Mouse (Mus musculus): ENCODE results near the gene Ppbp. TPM values are rescaled to one million over a fixed set of nuclear protein-coding genes. Genes with fewer than 3 reads are reported as not detected.

Ppbp gene
- polyA plus RNA-seq (2012; rRNA removed), result 1.2 and 1.5 TPM in 2 replicates

GRCm38 (mm10) chr5:90768218-90768617 lies at the start of gene Ppbp:
Gene Ppbp (plus strand): TSS chr5:90768518.
- 48% methylated on average over 3 of the region's 3 CpGs for whole genome bisulfite sequencing
- no peaks in the 10 kb centered on the region for H3K27me3 ChIP-seq (replicated peaks; ENCODE audit: control insufficient read depth, insufficient read depth, low read length)
- no peaks in the 10 kb centered on the region for H3K36me3 ChIP-seq (ENCODE audit: control insufficient read depth, insufficient read depth, low read length)
- H3K4me3 ChIP-seq (ENCODE audit: insufficient read depth, low read depth, low read length), result no peak within 1 kb of the TSS
- H3K27ac ChIP-seq (ENCODE audit: insufficient read depth, low read depth, low read length), result no peak within 1 kb of the TSS
- DNase-seq, result no peak
- no peaks in the 10 kb centered on the region for H3K4me1 ChIP-seq (ENCODE audit: control insufficient read depth, insufficient read depth, low read length)
- no peak for TF ChIP-seq CTCF (conservative IDR thresholded peaks at IDR 0.05; ENCODE audit: insufficient read depth, insufficient read length, low read depth, low read length)
- TF ChIP-seq POLR2A (IDR thresholded peaks at IDR 0.05; ENCODE audit: low read depth, low read length), result no peak

DNA sequence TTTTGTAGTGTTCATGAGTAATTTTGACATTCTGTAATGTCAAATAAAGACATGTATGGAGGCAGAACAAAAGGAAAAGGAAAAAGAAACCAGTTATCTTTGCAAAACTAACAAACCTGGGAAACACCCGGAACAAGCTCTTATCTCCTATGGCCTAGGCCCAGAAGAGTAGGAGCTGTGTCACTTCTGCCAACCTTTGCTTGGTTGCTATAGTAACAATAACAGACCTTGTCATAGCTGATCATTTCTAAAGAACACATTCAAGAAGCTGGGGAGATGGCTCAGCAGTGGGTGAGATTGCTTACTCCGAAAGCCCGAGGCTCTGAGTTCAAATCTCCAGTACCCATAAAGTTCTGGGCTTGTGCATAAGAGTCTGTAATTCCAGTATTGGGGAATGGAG lies 45.7 kb upstream of the Ppbp start:
- no peak for DNase-seq
- no peaks in the 10 kb centered on the region for H3K27me3 ChIP-seq (replicated peaks; ENCODE audit: control insufficient read depth, insufficient read depth, low read length)
- H3K4me1 ChIP-seq (ENCODE audit: control insufficient read depth, insufficient read depth, low read length), result no peaks in the 10 kb centered on the region
- no peak overlapping the region for H3K4me3 ChIP-seq (ENCODE audit: insufficient read depth, low read depth, low read length)
- 95% methylated on average over 3 of the region's 3 CpGs for WGBS
- no peak for TF ChIP-seq POLR2A (IDR thresholded peaks at IDR 0.05; ENCODE audit: low read depth, low read length)
- TF ChIP-seq CTCF (conservative IDR thresholded peaks at IDR 0.05; ENCODE audit: insufficient read depth, insufficient read length, low read depth, low read length), result no peak
- H3K36me3 ChIP-seq (ENCODE audit: control insufficient read depth, insufficient read depth, low read length), result no peaks in the 10 kb centered on the region
- no peak overlapping the region for H3K27ac ChIP-seq (ENCODE audit: insufficient read depth, low read depth, low read length)

DNA sequence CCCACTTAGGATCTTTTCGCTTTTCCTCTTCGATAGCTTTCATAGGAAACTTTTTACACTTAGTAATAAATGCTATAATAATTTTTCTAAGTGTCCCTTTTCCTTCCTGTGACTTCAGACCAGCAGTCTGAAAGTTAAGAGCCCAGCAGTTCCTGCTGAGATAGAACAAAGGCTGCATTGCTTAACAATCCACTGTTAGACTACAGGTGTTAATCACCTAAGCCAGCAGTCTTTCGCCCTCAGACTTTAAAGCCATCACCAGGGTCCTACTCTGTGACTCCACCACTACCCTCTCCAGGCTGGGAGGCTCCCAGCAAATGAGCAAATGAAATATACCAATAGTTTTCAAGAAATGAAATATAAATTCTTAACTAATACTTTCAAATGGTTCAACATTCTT lies 40.1 kb upstream of the Ppbp start:
- no peak for TF ChIP-seq POLR2A (IDR thresholded peaks at IDR 0.05; ENCODE audit: low read depth, low read length)
- TF ChIP-seq CTCF (conservative IDR thresholded peaks at IDR 0.05; ENCODE audit: insufficient read depth, insufficient read length, low read depth, low read length), result no peak
- no peaks in the 10 kb centered on the region for H3K36me3 ChIP-seq (ENCODE audit: control insufficient read depth, insufficient read depth, low read length)
- DNase-seq, result no peak
- H3K27me3 ChIP-seq (replicated peaks; ENCODE audit: control insufficient read depth, insufficient read depth, low read length), result no peaks in the 10 kb centered on the region
- H3K4me1 ChIP-seq (ENCODE audit: control insufficient read depth, insufficient read depth, low read length), result no peaks in the 10 kb centered on the region
- WGBS, result 43% methylated on average over 3 of the region's 3 CpGs
- no peak overlapping the region for H3K4me3 ChIP-seq (ENCODE audit: insufficient read depth, low read depth, low read length)
- no peak overlapping the region for H3K27ac ChIP-seq (ENCODE audit: insufficient read depth, low read depth, low read length)

GRCm38 (mm10) chr5:90731480-90731879 lies 36.8 kb upstream of the Ppbp start:
- H3K36me3 ChIP-seq (ENCODE audit: control insufficient read depth, insufficient read depth, low read length), result no peaks in the 10 kb centered on the region
- H3K4me1 ChIP-seq (ENCODE audit: control insufficient read depth, insufficient read depth, low read length), result no peaks in the 10 kb centered on the region
- H3K4me3 ChIP-seq (ENCODE audit: insufficient read depth, low read depth, low read length), result no peak overlapping the region
- TF ChIP-seq CTCF (conservative IDR thresholded peaks at IDR 0.05; ENCODE audit: insufficient read depth, insufficient read length, low read depth, low read length) (no peak), POLR2A (IDR thresholded peaks at IDR 0.05; ENCODE audit: low read depth, low read length) (no peak)
- no peak overlapping the region for H3K27ac ChIP-seq (ENCODE audit: insufficient read depth, low read depth, low read length)
- WGBS, result 51% methylated on average over 4 of the region's 4 CpGs
- peak; percentile 44 for DNase-seq
- no peaks in the 10 kb centered on the region for H3K27me3 ChIP-seq (replicated peaks; ENCODE audit: control insufficient read depth, insufficient read depth, low read length)

DNA sequence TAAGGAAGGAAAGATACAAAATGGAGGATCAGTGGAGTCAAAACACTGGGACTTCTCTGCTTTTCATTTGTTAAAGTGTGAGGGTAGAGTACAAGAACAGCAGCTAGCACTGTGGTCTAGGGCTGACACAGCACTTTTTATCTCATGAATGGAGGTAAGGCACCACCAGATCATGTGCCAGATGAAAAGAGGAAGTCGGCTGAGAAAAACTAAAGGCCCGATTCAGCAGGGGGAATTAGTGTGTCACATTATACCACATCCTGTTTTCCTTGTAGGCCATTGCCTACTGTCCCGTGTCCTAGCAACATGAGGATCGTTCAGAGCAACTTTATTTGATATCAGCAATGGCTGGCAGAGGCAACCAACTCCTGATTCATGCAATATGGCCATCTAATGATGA lies 26.3 kb upstream of the Ppbp start:
- Histone ChIP-seq H3K36me3 (ENCODE audit: control insufficient read depth, insufficient read depth, low read length) (no peaks in the 10 kb centered on the region), H3K4me3 (ENCODE audit: insufficient read depth, low read depth, low read length) (no peak overlapping the region), H3K27me3 (replicated peaks; ENCODE audit: control insufficient read depth, insufficient read depth, low read length) (no peaks in the 10 kb centered on the region; the same call in 1 of the 2 replicates), H3K4me1 (ENCODE audit: control insufficient read depth, insufficient read depth, low read length) (no peaks in the 10 kb centered on the region), H3K27ac (ENCODE audit: insufficient read depth, low read depth, low read length) (no peak overlapping the region)
- DNase-seq, result no peak
- 22% methylated on average over 4 of the region's 4 CpGs for WGBS
- TF ChIP-seq CTCF (conservative IDR thresholded peaks at IDR 0.05; ENCODE audit: insufficient read depth, insufficient read length, low read depth, low read length), result no peak
- TF ChIP-seq POLR2A (IDR thresholded peaks at IDR 0.05; ENCODE audit: low read depth, low read length), result no peak

GRCm38 (mm10) chr5:90753934-90754333 lies 14.4 kb upstream of the Ppbp start:
- Histone ChIP-seq H3K27ac (ENCODE audit: insufficient read depth, low read depth, low read length) (no peak overlapping the region), H3K4me3 (ENCODE audit: insufficient read depth, low read depth, low read length) (no peak overlapping the region), H3K27me3 (replicated peaks; ENCODE audit: control insufficient read depth, insufficient read depth, low read length) (no peaks in the 10 kb centered on the region), H3K4me1 (ENCODE audit: control insufficient read depth, insufficient read depth, low read length) (peaks cover 8% of the 10 kb centered on the region), H3K36me3 (ENCODE audit: control insufficient read depth, insufficient read depth, low read length) (no peaks in the 10 kb centered on the region)
- no peak for DNase-seq
- no peak for TF ChIP-seq CTCF (conservative IDR thresholded peaks at IDR 0.05; ENCODE audit: insufficient read depth, insufficient read length, low read depth, low read length)
- no peak for TF ChIP-seq POLR2A (IDR thresholded peaks at IDR 0.05; ENCODE audit: low read depth, low read length)
- WGBS, result 87% methylated on average over 1 of the region's 1 CpGs

DNA sequence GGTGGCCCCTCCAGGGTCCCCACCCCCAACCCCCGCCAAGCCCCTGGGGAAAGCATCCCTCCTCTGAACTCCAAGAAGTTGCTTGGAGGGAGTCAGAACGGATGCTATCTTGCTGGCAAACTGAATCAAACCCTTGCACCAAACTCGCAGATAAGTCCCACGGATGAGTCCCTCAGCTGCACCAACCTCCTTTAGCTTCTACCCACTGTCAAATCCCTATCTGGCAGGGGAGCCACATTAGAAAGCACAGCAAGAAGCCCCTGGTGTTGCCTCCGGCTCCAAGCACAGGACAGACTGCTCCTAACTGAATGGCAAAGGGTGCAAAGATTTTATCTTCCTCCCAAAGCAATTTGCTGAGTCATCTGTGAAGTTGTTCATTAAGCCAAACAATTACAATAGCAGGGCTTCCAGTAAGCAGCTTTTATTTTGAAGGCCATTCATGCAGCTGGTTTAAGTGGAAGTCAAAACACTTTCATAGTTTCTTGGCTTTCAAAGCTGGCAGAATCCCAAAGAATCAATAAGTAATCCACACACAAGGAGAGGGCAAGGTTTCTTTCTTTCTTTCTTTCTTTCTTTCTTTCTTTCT lies 10.2 kb upstream of the Ppbp start:
- WGBS, result 42% methylated on average over 5 of the region's 5 CpGs
- Histone ChIP-seq H3K36me3 (ENCODE audit: control insufficient read depth, insufficient read depth, low read length) (no peaks in the 10 kb centered on the region), H3K27ac (ENCODE audit: insufficient read depth, low read depth, low read length) (no peak overlapping the region), H3K4me1 (ENCODE audit: control insufficient read depth, insufficient read depth, low read length) (peaks cover 11% of the 10 kb centered on the region), H3K4me3 (ENCODE audit: insufficient read depth, low read depth, low read length) (no peak overlapping the region), H3K27me3 (replicated peaks; ENCODE audit: control insufficient read depth, insufficient read depth, low read length) (no peaks in the 10 kb centered on the region)
- peak; percentile 88 for DNase-seq
- no peak for TF ChIP-seq CTCF (conservative IDR thresholded peaks at IDR 0.05; ENCODE audit: insufficient read depth, insufficient read length, low read depth, low read length)
